Mouse (Mus musculus): Measurements from ENCODE around the gene Hcst.

The Hcst gene

GRCm38 (mm10) chr7:30419561-30420499 is at the start of gene Hcst:
Gene Hcst, minus strand, starts transcription at chr7:30419854.
- no peak for DNase-seq

- no peak for DNase-seq
These were observed 45.2 kb upstream of the Hcst start for GRCm38 (mm10) chr7:30464816-30465300.

GRCm38 (mm10) chr7:30463996-30464395 is 44.3 kb upstream of the Hcst start:
- no peak for DNase-seq

- no peak for DNase-seq
These were observed 43.9 kb upstream of the Hcst start for GRCm38 (mm10) chr7:30463568-30463967.

DNA sequence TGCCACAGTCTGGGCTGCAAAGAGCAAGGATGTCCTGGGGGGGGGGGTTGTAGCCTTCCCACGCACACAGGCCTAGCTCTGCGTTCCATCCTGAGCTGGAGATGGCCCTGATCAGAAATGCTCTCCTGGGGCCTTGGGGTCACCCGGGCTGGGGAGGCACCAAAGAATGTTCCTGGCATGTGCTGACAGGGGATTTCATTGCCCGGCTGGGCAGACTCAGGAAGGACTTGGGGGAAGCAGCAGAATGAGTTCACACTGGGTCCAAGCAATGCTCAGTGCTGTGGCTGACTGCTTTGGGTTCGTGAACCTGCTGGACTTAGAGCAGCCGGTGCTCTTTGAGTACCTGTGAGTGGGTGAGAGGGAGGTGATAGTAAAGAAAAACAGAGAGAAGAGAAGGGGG is 39.8 kb upstream of the Hcst start:
- no peak for DNase-seq

DNA sequence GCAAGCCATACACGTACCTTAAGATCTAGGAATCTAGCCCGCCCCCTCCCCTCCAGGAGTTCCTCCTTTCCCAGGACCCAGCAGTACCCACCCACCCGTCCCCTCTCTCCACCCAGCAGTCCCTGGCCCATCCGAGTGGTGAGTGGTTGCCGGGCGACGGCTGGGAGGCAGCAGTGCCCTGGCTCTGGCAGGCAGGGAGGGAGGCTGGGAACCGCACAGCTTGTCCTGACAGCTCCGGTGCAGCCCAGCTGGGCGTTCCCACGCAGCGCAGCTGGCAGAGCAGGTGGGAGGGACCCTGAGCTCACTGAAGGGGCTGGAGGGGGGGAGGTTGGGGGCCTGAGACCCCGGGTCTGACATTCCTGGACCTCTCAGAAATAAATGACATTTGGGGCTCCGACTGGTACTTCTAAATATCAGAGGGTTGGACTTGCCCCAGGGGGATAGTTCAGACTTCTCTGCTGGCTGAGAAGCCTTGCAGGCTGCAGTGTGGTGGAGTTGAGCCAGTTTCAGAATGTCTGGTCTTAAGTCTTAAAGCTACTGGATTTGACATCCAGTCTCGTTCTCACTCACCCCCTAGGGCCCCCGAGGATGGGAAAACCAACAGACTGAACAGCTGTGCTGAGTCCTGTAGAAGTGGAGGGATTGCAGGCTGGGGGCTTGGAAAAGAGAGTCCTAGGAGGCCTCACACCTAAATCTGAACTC is 38.1 kb upstream of the Hcst start, which contains the start of the genes Kirrel2 and Nphs1:
Gene Kirrel2, minus strand, starts transcription at position 62 of the 702 bp plus-strand sequence.
Gene Nphs1, plus strand, starts transcription at position 687 of the 702 bp plus-strand sequence.
- no peak for DNase-seq

- DNase-seq: no peak
These were observed 37.4 kb upstream of the Hcst start for GRCm38 (mm10) chr7:30456911-30457628.

DNA sequence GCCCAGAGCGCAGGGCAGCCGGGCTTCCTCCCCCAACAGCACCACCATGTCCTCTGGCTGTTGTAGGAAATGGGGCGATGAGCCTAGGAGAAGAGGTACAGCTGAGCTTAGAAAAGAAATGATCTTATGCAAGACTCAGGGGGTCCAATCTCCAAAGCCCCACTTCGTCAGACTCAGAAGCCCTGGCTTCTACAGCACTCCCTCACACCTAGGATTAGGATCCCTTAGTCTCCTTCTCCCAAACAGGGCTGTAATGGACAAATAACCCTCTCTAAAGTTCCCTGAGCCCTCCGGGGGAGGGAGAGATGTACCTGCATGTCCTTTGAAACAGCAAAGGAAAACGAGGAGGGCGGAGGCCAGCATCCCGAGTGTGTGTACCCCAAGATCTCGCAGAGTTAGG is 36.8 kb upstream of the Hcst start:
- no peak for DNase-seq

- DNase-seq: no peak
These were observed 34.6 kb upstream of the Hcst start for GRCm38 (mm10) chr7:30454259-30454658.

DNA sequence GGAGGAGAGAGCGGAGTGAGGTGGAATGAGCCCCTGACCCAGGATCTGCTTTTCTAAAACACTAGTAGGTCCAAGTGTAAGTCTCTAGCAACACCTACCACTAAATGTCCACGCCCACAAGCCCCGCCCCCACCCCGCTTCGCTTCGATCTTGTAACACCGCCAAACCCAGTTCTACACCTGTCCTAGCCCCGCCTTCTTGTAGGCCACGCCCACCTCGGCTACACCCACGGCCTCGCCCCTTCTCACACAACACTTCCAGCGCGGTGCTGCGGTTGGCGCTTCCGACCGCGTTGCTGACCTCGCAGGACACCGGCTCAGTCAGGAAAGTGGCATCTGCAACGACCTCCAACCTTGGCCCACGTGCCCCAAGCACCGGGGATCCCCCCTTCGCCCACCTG is 34.1 kb upstream of the Hcst start:
- peak; percentile 68 for DNase-seq

DNA sequence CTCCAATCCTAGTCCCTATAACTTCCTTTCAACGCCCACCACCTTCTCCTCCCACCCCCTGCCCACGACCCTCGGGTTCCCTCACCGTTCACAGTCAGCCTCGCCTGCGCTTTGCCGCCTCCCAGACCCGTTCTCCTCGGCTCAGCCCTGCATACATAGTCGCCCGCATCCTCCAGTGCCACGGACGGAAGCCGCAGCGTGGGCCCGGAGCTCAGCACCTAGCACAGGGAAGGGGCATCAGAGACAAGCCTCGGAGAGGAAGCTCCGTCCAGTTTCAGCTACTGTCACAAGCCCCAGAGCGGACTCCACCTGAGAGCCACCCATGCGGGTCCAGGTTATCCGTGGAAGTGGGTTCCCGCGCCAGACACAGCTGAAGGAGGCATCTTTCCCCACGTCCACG is 33.7 kb upstream of the Hcst start:
- DNase-seq: no peak

GRCm38 (mm10) chr7:30450241-30450640 is 30.6 kb upstream of the Hcst start:
- DNase-seq: no peak

GRCm38 (mm10) chr7:30444971-30445751 is 25.5 kb upstream of the Hcst start, which contains the start of gene Aplp1:
Gene Aplp1, minus strand, starts transcription at chr7:30445535.
- peak; percentile 61 for DNase-seq

DNA sequence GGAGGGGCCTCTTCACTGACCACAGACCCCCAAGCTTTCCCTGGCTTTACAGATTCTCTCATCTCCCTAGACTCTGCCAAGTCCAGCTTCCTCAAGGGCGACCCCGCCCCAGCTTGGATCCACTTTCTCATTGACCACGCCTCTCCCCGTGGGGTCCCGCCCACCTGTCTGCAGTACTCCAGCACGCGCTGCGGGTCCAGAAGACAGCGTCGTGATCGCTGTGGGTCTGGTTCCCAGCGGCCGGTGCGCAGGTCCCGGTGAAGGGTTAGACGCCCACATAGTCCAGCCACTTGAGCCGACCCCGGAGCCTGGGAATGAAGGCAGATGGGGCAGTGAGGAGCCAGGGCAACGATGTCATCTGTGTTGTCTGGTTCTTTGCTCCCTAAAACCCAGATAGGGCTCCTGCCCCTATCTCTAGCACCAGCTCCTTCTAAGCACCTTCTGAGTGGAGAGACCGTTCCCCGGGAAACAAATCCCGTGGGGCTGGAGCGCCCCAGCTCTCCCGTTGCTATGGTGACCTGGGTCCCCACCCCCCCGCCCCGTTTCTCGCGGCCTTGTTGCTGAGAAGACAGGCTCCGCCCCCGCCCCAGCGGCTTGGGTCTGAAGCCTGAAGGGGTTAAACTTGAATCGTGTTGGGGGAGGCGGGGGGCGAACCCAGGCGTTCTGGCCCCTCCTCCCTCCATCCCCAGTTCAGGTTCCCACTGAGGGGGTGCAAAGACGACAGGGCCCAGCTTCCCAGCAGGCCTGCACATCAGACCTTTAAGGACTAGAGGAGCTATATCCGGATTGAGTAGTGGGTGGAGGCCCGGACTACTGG is 24.7 kb upstream of the Hcst start:
- no peak for DNase-seq

DNA sequence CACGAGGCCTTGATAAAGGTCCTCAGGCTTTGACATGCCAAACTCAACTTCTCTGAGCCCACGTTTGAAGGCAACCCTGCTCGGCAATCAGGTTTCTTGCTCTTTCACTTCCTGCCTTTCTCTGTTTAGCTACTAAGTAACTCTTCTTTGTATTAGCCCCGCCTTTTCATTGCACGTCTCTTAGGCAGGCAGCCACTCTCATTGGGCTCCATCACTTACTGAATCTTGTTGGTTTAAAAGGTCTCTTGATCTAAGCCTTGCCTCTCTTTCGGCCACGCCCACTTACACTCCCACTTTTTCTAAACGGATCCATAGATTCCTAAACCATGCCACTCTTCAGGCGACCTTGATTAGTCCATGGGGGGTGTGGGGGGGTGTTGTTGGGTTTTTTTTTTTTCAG is 24.0 kb upstream of the Hcst start:
- DNase-seq: no peak

- peak; percentile 56 for DNase-seq
These were observed 21.0 kb upstream of the Hcst start for GRCm38 (mm10) chr7:30440697-30441096.

DNA sequence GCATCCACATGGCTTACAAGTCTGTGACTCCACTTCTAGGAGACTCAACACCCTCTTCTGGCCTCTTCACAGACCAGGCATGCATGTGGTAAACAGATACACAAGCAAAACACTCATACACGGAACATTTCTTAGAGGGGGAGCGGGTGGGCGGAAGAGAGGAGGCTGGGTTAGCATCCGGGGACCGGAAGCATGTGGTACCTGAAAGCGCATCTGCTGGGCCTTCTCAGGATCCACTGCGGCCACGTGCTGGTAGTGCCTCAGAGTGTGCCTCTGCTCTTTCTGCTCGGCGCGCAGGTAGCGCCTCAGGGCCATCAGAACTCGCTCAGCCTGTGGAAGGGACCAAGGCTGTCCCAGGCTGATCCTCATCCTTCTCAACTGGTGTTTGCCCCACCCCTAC is 20.1 kb upstream of the Hcst start:
- no peak for DNase-seq

- no peak for DNase-seq
These were observed 17.2 kb upstream of the Hcst start for GRCm38 (mm10) chr7:30436879-30437278.

DNA sequence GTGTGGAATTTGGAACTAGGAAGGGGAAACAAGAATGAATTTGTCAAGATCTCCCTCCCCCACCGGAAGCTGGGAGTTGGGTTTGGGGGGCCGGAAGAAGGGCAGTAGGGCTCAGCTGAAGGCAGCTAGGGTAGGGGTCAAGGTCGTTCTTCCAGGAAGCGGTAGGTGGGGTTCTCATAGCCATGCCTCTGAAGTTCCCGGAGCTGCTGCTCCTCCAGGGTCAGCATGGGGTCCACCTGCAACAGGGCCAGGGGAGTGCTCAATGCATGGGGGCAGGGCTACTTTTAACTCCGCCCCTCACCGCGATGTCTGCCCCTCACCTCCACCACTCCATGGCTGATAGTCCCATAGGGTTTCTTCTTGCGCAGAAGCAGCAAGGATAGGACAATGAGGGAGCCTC is 15.5 kb upstream of the Hcst start:
- DNase-seq: no peak

DNA sequence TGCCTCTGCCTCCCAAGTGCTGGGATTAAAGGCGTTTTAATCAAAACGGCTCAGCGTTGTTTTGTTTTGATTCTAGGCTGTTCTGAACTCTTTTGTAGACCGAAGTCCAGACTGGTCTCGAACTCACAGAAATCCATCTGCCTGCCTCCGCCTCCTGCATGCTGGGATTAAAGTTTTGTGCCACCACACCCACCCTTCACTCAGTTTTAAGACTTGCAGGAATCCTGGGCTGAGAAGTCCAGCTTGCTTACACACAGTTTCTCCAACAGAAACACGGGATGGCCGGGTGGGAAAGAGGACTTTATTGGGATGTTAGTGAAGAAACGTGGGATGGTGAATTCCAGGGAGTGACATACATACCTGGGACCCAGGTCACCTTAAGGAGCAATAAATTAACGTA is 15.0 kb upstream of the Hcst start:
- no peak for DNase-seq

DNA sequence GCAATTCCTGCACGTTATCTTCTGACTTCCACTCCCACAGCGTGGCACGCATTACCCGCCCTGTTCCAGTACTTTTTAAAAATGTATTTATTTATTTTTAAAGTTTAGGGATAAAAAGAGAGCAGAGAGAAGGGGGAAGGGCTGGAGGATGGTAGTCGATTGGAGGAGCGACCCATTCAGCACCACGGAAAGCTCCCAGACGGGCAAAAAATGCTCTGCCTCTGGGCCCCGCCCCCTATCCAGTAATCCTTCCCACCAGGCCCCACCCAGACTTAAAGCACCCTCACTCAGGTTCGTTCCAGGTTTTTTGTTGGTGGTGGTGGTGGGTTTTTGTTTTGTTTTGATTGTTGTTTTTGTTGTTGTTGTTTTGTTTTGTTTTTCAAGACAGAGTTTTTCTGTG is 14.6 kb upstream of the Hcst start:
- peak; percentile 60 for DNase-seq
